Mouse (Mus musculus): ENCODE measurements around the gene Vav3. TPM values are rescaled to one million over a fixed set of nuclear protein-coding genes. Genes with fewer than 3 reads are reported as not detected.

Vav3 gene
- polyA plus RNA-seq, 1 experiment, result 8.8 TPM

GRCm38 (mm10) chr3:109573549-109574146 is 233.2 kb downstream of the Vav3 start:
- Histone ChIP-seq H3K4me3 (replicated peaks; ENCODE audit: insufficient read depth, low read depth, low read length) (no peak overlapping the region), H3K27me3 (ENCODE audit: control insufficient read depth, insufficient read depth, low read length) (no peaks in the 10 kb centered on the region), H3K4me1 (ENCODE audit: control insufficient read depth, insufficient read depth, low read length) (peaks cover 2% of the 10 kb centered on the region; the same call in 1 of the 2 replicates), H3K27ac (ENCODE audit: insufficient read depth, low read length) (no peak overlapping the region)
- no peak for DNase-seq
- WGBS, result 79% methylated on average over 10 of the region's 10 CpGs
- TF ChIP-seq CTCF (IDR thresholded peaks at IDR 0.05; ENCODE audit: borderline replicate concordance, insufficient read depth, low read depth, low read length) (no peak), POLR2A (IDR thresholded peaks at IDR 0.05; ENCODE audit: borderline replicate concordance, insufficient read depth, low read length) (no peak)

- Histone ChIP-seq H3K4me3 (replicated peaks; ENCODE audit: insufficient read depth, low read depth, low read length) (no peak overlapping the region), H3K27me3 (ENCODE audit: control insufficient read depth, insufficient read depth, low read length) (no peaks in the 10 kb centered on the region), H3K4me1 (ENCODE audit: control insufficient read depth, insufficient read depth, low read length) (no peaks in the 10 kb centered on the region), H3K27ac (ENCODE audit: insufficient read depth, low read length) (no peak overlapping the region)
- DNase-seq, result no peak
- TF ChIP-seq CTCF (IDR thresholded peaks at IDR 0.05; ENCODE audit: borderline replicate concordance, insufficient read depth, low read depth, low read length) (no peak), POLR2A (IDR thresholded peaks at IDR 0.05; ENCODE audit: borderline replicate concordance, insufficient read depth, low read length) (no peak)
- 77% methylated on average over 6 of the region's 6 CpGs for WGBS
Measured at GRCm38 (mm10) chr3:109574161-109574560, 233.7 kb downstream of the Vav3 start.

- TF ChIP-seq POLR2A (IDR thresholded peaks at IDR 0.05; ENCODE audit: borderline replicate concordance, insufficient read depth, low read length) (no peak), CTCF (IDR thresholded peaks at IDR 0.05; ENCODE audit: borderline replicate concordance, insufficient read depth, low read depth, low read length) (no peak)
- Histone ChIP-seq H3K27me3 (ENCODE audit: control insufficient read depth, insufficient read depth, low read length) (no peaks in the 10 kb centered on the region), H3K4me1 (ENCODE audit: control insufficient read depth, insufficient read depth, low read length) (no peaks in the 10 kb centered on the region), H3K27ac (ENCODE audit: insufficient read depth, low read length) (no peak overlapping the region), H3K4me3 (replicated peaks; ENCODE audit: insufficient read depth, low read depth, low read length) (no peak overlapping the region)
- WGBS, result 95% methylated on average over 3 of the region's 3 CpGs
- no peak for DNase-seq
Measured at GRCm38 (mm10) chr3:109578347-109578746, 237.9 kb downstream of the Vav3 start.

- H3K4me1 ChIP-seq (ENCODE audit: control insufficient read depth, insufficient read depth, low read length), result no peaks in the 10 kb centered on the region
- H3K27ac ChIP-seq (ENCODE audit: insufficient read depth, low read length), result no peak overlapping the region
- no peaks in the 10 kb centered on the region for H3K27me3 ChIP-seq (ENCODE audit: control insufficient read depth, insufficient read depth, low read length)
- no peak for TF ChIP-seq POLR2A (IDR thresholded peaks at IDR 0.05; ENCODE audit: borderline replicate concordance, insufficient read depth, low read length)
- TF ChIP-seq CTCF (IDR thresholded peaks at IDR 0.05; ENCODE audit: borderline replicate concordance, insufficient read depth, low read depth, low read length), result no peak
- 90% methylated on average over 7 of the region's 7 CpGs for WGBS
- no peak for DNase-seq
- H3K4me3 ChIP-seq (replicated peaks; ENCODE audit: insufficient read depth, low read depth, low read length), result no peak overlapping the region
Measured at GRCm38 (mm10) chr3:109578983-109579382, 238.5 kb downstream of the Vav3 start.

GRCm38 (mm10) chr3:109585946-109586345 is 245.5 kb downstream of the Vav3 start:
- TF ChIP-seq CTCF (IDR thresholded peaks at IDR 0.05; ENCODE audit: borderline replicate concordance, insufficient read depth, low read depth, low read length), result no peak
- no peak for TF ChIP-seq POLR2A (IDR thresholded peaks at IDR 0.05; ENCODE audit: borderline replicate concordance, insufficient read depth, low read length)
- DNase-seq, result no peak
- H3K4me3 ChIP-seq (replicated peaks; ENCODE audit: insufficient read depth, low read depth, low read length), result no peak overlapping the region
- no peaks in the 10 kb centered on the region for H3K27me3 ChIP-seq (ENCODE audit: control insufficient read depth, insufficient read depth, low read length)
- no peaks in the 10 kb centered on the region for H3K4me1 ChIP-seq (ENCODE audit: control insufficient read depth, insufficient read depth, low read length)
- no peak overlapping the region for H3K27ac ChIP-seq (ENCODE audit: insufficient read depth, low read length)

GRCm38 (mm10) chr3:109592970-109593369 is 252.5 kb downstream of the Vav3 start:
- Histone ChIP-seq H3K4me3 (replicated peaks; ENCODE audit: insufficient read depth, low read depth, low read length) (no peak overlapping the region), H3K27ac (ENCODE audit: insufficient read depth, low read length) (no peak overlapping the region), H3K4me1 (ENCODE audit: control insufficient read depth, insufficient read depth, low read length) (no peaks in the 10 kb centered on the region), H3K27me3 (ENCODE audit: control insufficient read depth, insufficient read depth, low read length) (no peaks in the 10 kb centered on the region)
- TF ChIP-seq CTCF (IDR thresholded peaks at IDR 0.05; ENCODE audit: borderline replicate concordance, insufficient read depth, low read depth, low read length), result no peak
- no peak for DNase-seq
- 83% methylated on average over 6 of the region's 6 CpGs for WGBS

GRCm38 (mm10) chr3:109596084-109596483 is 255.6 kb downstream of the Vav3 start:
- DNase-seq, result no peak
- no peaks in the 10 kb centered on the region for H3K4me1 ChIP-seq (ENCODE audit: control insufficient read depth, insufficient read depth, low read length)
- no peak overlapping the region for H3K27ac ChIP-seq (ENCODE audit: insufficient read depth, low read length)
- H3K27me3 ChIP-seq (ENCODE audit: control insufficient read depth, insufficient read depth, low read length), result no peaks in the 10 kb centered on the region
- no peak for TF ChIP-seq POLR2A (IDR thresholded peaks at IDR 0.05; ENCODE audit: borderline replicate concordance, insufficient read depth, low read length)
- no peak for TF ChIP-seq CTCF (IDR thresholded peaks at IDR 0.05; ENCODE audit: borderline replicate concordance, insufficient read depth, low read depth, low read length)
- 89% methylated on average over 3 of the region's 3 CpGs for WGBS
- H3K4me3 ChIP-seq (replicated peaks; ENCODE audit: insufficient read depth, low read depth, low read length), result no peak overlapping the region

- WGBS, result 93% methylated on average over 4 of the region's 4 CpGs
- Histone ChIP-seq H3K4me1 (ENCODE audit: control insufficient read depth, insufficient read depth, low read length) (no peaks in the 10 kb centered on the region), H3K27me3 (ENCODE audit: control insufficient read depth, insufficient read depth, low read length) (no peaks in the 10 kb centered on the region), H3K4me3 (replicated peaks; ENCODE audit: insufficient read depth, low read depth, low read length) (no peak overlapping the region), H3K27ac (ENCODE audit: insufficient read depth, low read length) (no peak overlapping the region)
- no peak for DNase-seq
- TF ChIP-seq CTCF (IDR thresholded peaks at IDR 0.05; ENCODE audit: borderline replicate concordance, insufficient read depth, low read depth, low read length) (no peak), POLR2A (IDR thresholded peaks at IDR 0.05; ENCODE audit: borderline replicate concordance, insufficient read depth, low read length) (no peak)
Measured at GRCm38 (mm10) chr3:109600699-109601451, 260.4 kb downstream of the Vav3 start.
